Mouse (Mus musculus): ENCODE measurements around the gene Wwc2. TPM values are rescaled to one million over a fixed set of nuclear protein-coding genes. Genes with fewer than 3 reads are reported as not detected.
A peak's percentile ranks its signal among the peaks of the same experiment; 100 is the strongest.
"Not testable (repeated sequence)": the region's sequence is repeated elsewhere in the genome, so short reads cannot be mapped to it uniquely, and the experiment has no call there.

The Wwc2 gene
- polyA plus RNA-seq, 1 experiment from 2014 or later, result 5.6 TPM

DNA sequence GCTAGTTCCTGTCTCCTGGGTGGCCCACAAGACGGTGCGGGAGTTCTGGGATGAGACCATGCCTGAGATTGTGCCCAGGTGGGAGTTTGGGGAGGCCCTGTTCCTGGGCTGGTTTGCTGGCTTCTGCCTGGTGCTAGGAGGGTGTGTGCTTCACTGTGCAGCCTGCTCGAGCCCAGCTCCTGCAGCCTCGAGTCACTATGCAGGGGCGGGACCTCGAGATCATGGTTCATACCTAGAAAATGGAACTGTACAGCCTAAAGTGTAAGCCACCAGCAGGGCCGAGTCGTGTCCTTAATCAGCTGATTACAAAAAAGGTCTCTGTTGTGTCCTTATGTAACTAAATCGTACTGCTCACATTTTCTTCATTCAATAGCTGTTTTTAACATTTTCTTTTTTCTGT is 168.2 kb downstream of the Wwc2 start:
- H3K27ac ChIP-seq; ATAC-seq (replicated peaks): not testable (repeated sequence)
- 88% methylated on average over 7 of the region's 9 CpGs for whole genome bisulfite sequencing

DNA sequence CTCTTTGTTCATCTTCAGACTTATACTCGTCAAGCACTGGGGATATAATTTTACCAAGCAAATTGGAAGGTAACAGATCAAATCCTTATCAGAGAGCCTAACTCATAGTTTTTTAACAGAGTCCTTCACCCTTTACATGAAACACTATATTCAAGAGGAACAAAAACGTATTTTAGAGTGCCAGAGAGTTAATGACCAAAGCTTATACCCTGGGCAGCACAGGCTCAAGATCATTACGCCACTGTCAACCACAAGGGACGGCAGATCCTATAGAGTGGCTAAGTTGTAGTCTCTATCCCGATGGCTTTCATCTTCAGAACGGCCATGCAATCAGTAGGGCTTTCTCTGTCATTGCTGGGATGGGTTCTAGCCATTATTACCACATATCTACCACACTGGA is 168.9 kb downstream of the Wwc2 start, which contains the start of gene Cldn24:
Gene Cldn24, plus strand, starts transcription at position 301 of the 400 bp plus-strand sequence.
- no peak for ATAC-seq (replicated peaks)
- Histone ChIP-seq H3K27me3 (replicated peaks) (no peaks in the 10 kb centered on the region), H3K27ac (no peak within 1 kb of the TSS), H3K9ac (no peak within 1 kb of the TSS), H3K9me3 (no peaks in the 10 kb centered on the region), H3K4me1 (peaks cover 8% of the 10 kb centered on the region; the same call in 1 of the 2 replicates), H3K36me3 (replicated peaks) (no peaks in the 10 kb centered on the region), H3K4me3 (no peak within 1 kb of the TSS), H3K4me2 (no peak within 1 kb of the TSS)
- WGBS, result 84% methylated on average over 6 of the region's 6 CpGs

More for the DNA sequence above, 168.2 kb downstream of the Wwc2 start:
- H3K9ac ChIP-seq; H3K4me3 ChIP-seq; H3K4me1 ChIP-seq; H3K27me3 ChIP-seq (replicated peaks); H3K36me3 ChIP-seq (replicated peaks); H3K9me3 ChIP-seq; H3K4me2 ChIP-seq: not testable (repeated sequence)

DNA sequence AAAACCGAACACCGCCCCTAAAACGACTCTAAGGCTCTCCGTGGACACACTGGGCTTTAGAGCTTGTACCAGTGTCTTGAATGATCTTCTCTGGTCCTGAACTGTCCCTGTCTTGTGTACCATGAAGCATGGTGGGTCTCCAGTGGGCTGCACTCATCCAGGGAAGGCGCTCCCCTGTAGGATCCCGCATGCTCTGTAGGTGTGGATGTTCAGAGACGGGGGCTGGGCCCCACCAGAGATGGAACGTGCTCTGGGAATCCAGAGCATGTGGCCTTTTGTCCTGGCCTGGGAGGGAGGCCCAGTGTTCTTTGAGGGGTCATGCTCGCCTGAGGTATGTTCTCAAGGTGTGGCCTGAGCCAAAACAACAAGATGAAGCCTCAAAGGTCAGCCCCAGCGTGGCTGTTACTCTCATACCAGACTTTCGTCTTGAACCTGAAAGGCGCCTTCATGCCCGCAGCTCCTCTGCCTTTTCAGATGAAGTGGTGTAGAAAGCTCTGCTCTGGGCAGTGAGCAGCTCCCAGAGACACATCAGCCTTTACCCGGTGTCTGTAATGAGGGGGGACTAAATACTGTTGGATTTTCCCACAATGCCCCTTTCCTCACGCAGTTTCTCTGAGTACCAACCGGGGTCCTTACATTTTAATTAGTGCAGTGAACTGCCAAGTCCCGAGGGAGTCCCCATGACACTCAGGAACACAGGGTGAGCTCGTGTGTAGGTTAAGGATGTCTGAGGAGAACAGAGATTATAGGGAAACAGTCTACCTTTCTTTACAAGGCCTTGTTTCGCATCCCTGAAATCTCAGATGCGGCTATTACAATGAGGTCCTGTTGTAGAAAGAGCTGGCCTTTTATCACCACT is 169.6 kb downstream of the Wwc2 start:
- Histone ChIP-seq H3K27me3 (replicated peaks) (no peaks in the 10 kb centered on the region), H3K9me3 (no peaks in the 10 kb centered on the region), H3K4me1 (peaks cover 8% of the 10 kb centered on the region; the same call in 1 of the 2 replicates), H3K9ac (no peak overlapping the region), H3K27ac (no peak overlapping the region), H3K36me3 (replicated peaks) (no peaks in the 10 kb centered on the region), H3K4me2 (no peak overlapping the region), H3K4me3 (no peak overlapping the region)
- ATAC-seq (replicated peaks), result no peak
- 83% methylated on average over 20 of the region's 20 CpGs for WGBS

DNA sequence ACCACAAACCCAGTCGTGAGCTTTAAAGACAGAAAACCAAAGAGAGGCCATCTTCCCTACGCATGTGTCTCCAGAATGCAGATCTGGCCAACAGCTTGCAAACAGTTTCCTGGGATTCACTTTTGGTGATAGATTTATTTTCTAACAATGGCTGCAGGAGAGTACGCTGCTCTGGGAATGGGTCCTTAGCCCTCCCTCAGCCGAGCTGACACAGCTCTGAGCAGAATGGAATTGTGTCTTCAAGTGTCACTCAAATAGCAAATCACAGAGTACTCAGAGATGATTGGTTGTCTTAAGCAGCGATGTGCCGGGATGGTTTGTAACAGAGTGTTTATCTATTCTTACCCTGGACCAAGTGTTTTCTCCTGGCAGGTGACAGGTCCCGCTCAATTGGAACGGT is 171.7 kb downstream of the Wwc2 start:
- no peak overlapping the region for H3K9ac ChIP-seq
- no peak for ATAC-seq (replicated peaks)

DNA sequence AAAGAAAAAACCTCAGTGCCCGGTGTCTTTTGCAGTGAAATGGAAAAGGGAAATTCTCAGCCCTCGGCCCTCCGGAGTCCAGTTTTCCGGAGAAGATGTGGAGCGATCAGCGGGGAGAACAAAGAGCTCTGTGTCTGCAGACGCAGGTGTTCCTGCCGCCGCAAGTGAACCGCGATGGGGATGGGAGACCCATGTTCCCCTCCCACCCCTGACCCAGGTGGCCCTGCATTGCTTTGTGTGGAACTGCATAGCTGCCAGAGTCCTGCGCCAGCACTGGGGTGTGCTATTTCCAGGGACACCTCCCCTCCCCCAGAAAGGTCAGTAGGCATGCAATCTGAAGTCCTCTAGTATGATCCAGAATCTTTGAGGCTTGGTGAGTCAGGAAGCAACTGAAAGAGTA is 179.5 kb downstream of the Wwc2 start:
- Histone ChIP-seq H3K27ac (no peak overlapping the region), H3K9ac (no peak overlapping the region), H3K36me3 (replicated peaks) (no peaks in the 10 kb centered on the region), H3K4me2 (no peak overlapping the region), H3K27me3 (replicated peaks) (no peaks in the 10 kb centered on the region), H3K4me1 (no peaks in the 10 kb centered on the region), H3K9me3 (no peaks in the 10 kb centered on the region), H3K4me3 (no peak overlapping the region)
- 87% methylated on average over 12 of the region's 12 CpGs for WGBS
- no peak for ATAC-seq (replicated peaks)

More for the DNA sequence above, 171.7 kb downstream of the Wwc2 start:
- Histone ChIP-seq H3K4me2 (no peak overlapping the region), H3K9me3 (no peaks in the 10 kb centered on the region), H3K4me3 (no peak overlapping the region), H3K36me3 (replicated peaks) (no peaks in the 10 kb centered on the region), H3K27me3 (replicated peaks) (no peaks in the 10 kb centered on the region), H3K4me1 (peaks cover under 1% of the 10 kb centered on the region; the same call in 1 of the 2 replicates), H3K27ac (no peak overlapping the region)
- WGBS, result 88% methylated on average over 8 of the region's 8 CpGs

DNA sequence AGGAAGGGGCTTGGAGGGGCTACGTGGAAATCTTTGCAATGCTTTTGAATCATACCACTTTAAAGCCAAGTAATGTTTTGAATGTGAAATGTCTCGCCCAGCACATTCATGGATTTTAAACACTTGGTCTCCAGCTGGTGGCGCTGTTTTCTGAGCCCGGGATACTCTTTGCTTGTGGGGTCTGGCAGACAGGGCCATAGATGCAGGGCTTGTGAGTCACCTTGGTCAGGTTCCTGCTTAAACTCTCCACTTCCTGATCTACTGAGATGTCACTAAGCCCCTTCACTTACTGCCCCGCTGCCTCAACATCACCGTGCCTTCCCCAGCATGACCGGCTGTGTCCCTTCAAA is 180.1 kb downstream of the Wwc2 start:
- H3K9ac ChIP-seq, result no peak overlapping the region
- H3K9me3 ChIP-seq, result no peaks in the 10 kb centered on the region
- no peaks in the 10 kb centered on the region for H3K4me1 ChIP-seq
- no peaks in the 10 kb centered on the region for H3K27me3 ChIP-seq (replicated peaks)
- no peak for ATAC-seq (replicated peaks)
- no peak overlapping the region for H3K27ac ChIP-seq
- H3K36me3 ChIP-seq (replicated peaks), result no peaks in the 10 kb centered on the region
- H3K4me3 ChIP-seq, result no peak overlapping the region
- no peak overlapping the region for H3K4me2 ChIP-seq
- WGBS, result 81% methylated on average over 7 of the region's 7 CpGs

DNA sequence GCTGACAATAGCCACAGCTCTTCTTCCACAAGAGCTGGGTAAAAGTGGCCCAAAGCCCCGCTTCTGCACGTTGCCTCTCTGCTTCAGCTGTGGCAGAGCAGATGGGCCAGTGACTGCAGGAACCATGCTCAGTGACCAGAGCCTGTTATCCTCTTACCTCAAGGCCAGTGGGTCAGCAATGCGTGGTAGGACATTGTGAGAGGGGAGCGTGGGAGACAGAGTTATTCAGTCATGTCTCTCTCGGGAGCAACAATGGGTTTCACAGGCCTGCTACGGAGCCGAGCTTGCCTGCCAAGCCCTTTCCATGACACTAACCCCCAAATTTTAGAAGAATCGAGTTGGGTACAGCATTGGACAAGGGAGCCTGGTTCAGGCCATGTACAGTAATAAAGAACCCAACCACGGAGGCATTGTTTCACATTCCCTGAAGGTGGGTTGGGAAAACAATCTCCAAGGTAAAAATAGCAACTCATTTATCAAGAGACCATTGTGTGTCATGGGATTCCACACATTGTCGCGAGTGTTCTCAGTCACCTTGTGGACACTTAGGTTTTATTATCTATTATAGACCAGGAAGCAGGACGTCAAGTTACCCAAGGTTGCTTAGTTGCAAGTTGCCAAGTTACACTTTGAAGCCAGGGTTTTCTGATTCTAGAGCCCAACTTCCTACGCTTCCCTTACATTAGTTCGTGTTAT is 180.6 kb downstream of the Wwc2 start:
- no peaks in the 10 kb centered on the region for H3K4me1 ChIP-seq
- no peak for ATAC-seq (replicated peaks)

DNA sequence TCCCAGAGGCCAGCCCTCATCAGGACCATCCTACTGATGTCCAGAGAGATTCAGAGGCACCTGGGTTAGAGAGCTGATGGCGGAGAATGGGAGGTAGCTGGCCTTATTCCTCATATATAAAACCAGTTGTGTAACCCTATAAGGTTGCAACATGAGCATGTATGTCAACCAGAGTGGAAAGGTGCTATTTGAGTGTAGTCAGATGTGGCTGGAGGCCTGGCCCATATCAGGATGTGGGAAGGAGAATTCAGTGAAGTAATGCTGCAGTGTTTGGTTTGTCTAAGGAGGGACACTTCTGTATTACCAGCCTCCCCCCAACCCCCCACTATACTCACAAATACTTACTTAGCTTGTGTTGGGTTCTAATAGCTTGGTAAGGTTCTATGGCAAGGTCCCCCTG is 186.5 kb downstream of the Wwc2 start:
- H3K36me3 ChIP-seq (replicated peaks), result no peaks in the 10 kb centered on the region
- no peaks in the 10 kb centered on the region for H3K27me3 ChIP-seq (replicated peaks)
- no peak overlapping the region for H3K27ac ChIP-seq
- H3K9ac ChIP-seq, result no peak overlapping the region
- H3K9me3 ChIP-seq, result no peaks in the 10 kb centered on the region
- no peaks in the 10 kb centered on the region for H3K4me1 ChIP-seq
- WGBS, result 96% methylated on average over 1 of the region's 1 CpGs
- no peak overlapping the region for H3K4me2 ChIP-seq
- H3K4me3 ChIP-seq, result no peak overlapping the region
- no peak for ATAC-seq (replicated peaks)

More for the DNA sequence above, 180.6 kb downstream of the Wwc2 start:
- 89% methylated on average over 14 of the region's 14 CpGs for WGBS
- H3K4me2 ChIP-seq, result no peak overlapping the region
- H3K27ac ChIP-seq, result no peak overlapping the region
- no peak overlapping the region for H3K9ac ChIP-seq
- no peak overlapping the region for H3K4me3 ChIP-seq
- H3K27me3 ChIP-seq (replicated peaks), result no peaks in the 10 kb centered on the region
- no peaks in the 10 kb centered on the region for H3K36me3 ChIP-seq (replicated peaks)
- H3K9me3 ChIP-seq, result no peaks in the 10 kb centered on the region

DNA sequence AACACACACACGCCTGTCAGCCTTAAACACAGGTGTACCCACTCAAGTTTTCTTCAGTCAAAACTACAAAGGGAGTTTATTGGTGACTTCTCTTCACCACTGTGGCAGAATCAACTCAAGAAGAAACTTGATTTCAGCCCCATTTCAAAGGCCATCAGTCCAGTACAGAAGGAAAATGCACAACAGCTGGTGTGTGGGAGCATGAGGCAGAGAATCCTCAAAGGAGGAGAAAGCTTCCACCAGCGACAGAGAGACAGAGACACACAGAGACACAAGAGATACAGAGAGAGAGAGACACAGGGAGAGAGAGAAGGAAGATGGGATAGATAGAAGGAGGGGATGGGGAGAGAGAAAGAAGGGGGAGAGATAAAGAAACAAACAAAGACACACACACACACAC is 188.4 kb downstream of the Wwc2 start:
- no peak overlapping the region for H3K4me2 ChIP-seq
- 85% methylated on average over 2 of the region's 2 CpGs for WGBS
- no peak overlapping the region for H3K27ac ChIP-seq
- no peaks in the 10 kb centered on the region for H3K4me1 ChIP-seq
- H3K36me3 ChIP-seq (replicated peaks), result no peaks in the 10 kb centered on the region
- H3K9me3 ChIP-seq, result no peaks in the 10 kb centered on the region
- no peaks in the 10 kb centered on the region for H3K27me3 ChIP-seq (replicated peaks)
- no peak for ATAC-seq (replicated peaks)
- H3K9ac ChIP-seq, result no peak overlapping the region
- no peak overlapping the region for H3K4me3 ChIP-seq

DNA sequence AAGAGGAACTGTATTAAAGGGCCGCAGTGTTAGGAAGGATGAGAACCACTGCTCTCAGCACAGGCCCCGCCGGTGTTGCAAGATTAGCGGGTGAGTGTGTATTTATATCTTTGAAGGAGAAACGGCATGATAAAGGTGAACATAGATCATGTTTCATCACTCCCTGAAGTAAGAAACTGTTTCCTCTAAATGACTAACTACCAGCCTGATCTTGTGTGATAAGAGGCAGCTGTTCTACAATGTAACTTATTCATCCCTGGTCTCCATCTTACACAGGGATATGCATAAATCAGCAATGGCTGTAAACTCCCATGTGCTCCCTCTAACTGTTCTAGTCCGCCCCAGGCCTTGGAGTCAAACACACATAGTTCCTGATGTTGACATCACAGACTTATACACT is 191.3 kb downstream of the Wwc2 start:
- Histone ChIP-seq H3K27me3 (replicated peaks) (no peaks in the 10 kb centered on the region), H3K4me3 (no peak overlapping the region), H3K4me1 (no peaks in the 10 kb centered on the region), H3K36me3 (replicated peaks) (no peaks in the 10 kb centered on the region), H3K27ac (no peak overlapping the region), H3K9ac (no peak overlapping the region), H3K4me2 (no peak overlapping the region), H3K9me3 (no peaks in the 10 kb centered on the region)
- 93% methylated on average over 6 of the region's 6 CpGs for WGBS
- ATAC-seq (replicated peaks), result no peak

DNA sequence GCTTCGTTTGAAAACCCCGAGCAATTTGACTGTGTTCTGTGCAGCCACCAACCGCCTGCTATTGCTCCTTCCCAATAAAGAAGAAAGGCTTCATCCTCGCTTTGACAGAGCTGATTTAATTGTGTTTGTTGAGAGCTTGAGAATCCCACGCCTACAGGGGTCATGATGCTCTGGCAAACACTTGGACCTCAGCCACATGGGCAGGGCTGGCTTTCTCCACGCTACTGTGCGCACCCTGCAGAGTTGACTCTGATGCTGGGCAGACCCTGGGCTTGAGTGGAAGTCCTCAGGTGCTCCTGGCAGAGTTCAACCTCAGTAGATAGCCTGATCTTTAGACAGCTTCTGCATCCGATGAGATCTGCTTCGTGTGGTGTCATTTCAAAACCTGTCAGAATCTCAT is 198.7 kb downstream of the Wwc2 start:
- no peaks in the 10 kb centered on the region for H3K27me3 ChIP-seq (replicated peaks)
- no peak for ATAC-seq (replicated peaks)
- 67% methylated on average over 9 of the region's 9 CpGs for WGBS
- H3K9me3 ChIP-seq, result no peaks in the 10 kb centered on the region
- H3K4me3 ChIP-seq, result no peak overlapping the region
- no peaks in the 10 kb centered on the region for H3K36me3 ChIP-seq (replicated peaks)
- no peak overlapping the region for H3K27ac ChIP-seq
- 0 out of 2 replicates have a peak, but pooled peaks cover 2% of the 10 kb centered on the region for H3K4me1 ChIP-seq
- no peak overlapping the region for H3K4me2 ChIP-seq
- H3K9ac ChIP-seq, result no peak overlapping the region

DNA sequence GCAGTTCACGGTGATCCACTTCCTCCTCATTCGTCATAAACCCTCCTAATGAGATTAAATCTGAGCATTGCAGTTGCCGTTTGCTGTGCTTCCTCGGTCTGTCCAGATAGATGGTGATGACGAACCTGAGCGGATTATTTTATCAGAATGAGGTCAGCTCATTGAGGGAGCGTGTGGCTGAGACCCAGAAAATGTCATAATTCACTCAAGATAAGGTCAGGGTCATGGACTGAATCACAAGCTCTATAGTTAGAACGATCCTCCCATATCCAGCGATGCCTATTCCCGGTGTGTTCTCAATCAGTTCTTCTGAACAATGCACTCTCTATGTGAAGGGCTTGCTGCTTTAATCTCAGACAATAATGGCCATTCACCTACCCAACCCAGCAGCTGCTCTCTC is 203.0 kb downstream of the Wwc2 start:
- peak; percentile 52 for ATAC-seq (replicated peaks)
- Histone ChIP-seq H3K27me3 (replicated peaks) (no peaks in the 10 kb centered on the region), H3K4me2 (peak overlapping the region; percentile 29), H3K9me3 (no peaks in the 10 kb centered on the region), H3K27ac (no peak overlapping the region), H3K9ac (no peak overlapping the region; the same call in 1 of the 2 replicates), H3K36me3 (replicated peaks) (no peaks in the 10 kb centered on the region), H3K4me3 (no peak overlapping the region), H3K4me1 (0 out of 2 replicates have a peak, but pooled peaks cover 2% of the 10 kb centered on the region)
- WGBS, result 31% methylated on average over 10 of the region's 10 CpGs

Measured in midbrain, embryonic 15.5 days (tissue).